Mouse (Mus musculus) forebrain, embryonic 14.5 days (tissue): Measurements from ENCODE around the gene Zmynd19. TPM values are rescaled to one million over a fixed set of nuclear protein-coding genes. Genes with fewer than 3 reads are reported as not detected.
"Not testable (repeated sequence)": the region's sequence is repeated elsewhere in the genome, so short reads cannot be mapped to it uniquely, and the experiment has no call there.

Source experiments
- ATAC-seq: fragments of 200-750 bp; cut with Nextera tagmentation; 2 replicates; pipeline ENCODE4 v1.8.0; 2017; ENCODE audit warnings: mild to moderate bottlenecking, moderate library complexity
- DNase-seq: peaks from one replicate; pipeline ENCODE4 v3.0.0-alpha.2; 2015; ENCODE audit warnings: low spot score
- H3K27ac ChIP-seq: fragments of 300-500 bp; sonication (generic); 2 replicates; pipeline ENCODE4 v1.5.1; 2014; ENCODE audit warnings: low read depth, mild to moderate bottlenecking, control low read depth, low read length, moderate library complexity
- H3K27me3 ChIP-seq: fragments of 300-500 bp; sonication (generic); replicated peaks from 2 replicates; pipeline ENCODE4 v1.6.1; 2014; ENCODE audit warnings: low read length, control low read depth, mixed read lengths; ENCODE audit not compliant: control insufficient read depth, insufficient read depth
- H3K36me3 ChIP-seq: fragments of 300-500 bp; sonication (generic); 2 replicates; pipeline ENCODE4 v1.6.1; 2014; ENCODE audit warnings: low read length, control low read depth; ENCODE audit not compliant: control insufficient read depth, insufficient read depth
- H3K4me1 ChIP-seq: fragments of 300-500 bp; sonication (generic); 2 replicates; pipeline ENCODE4 v1.6.1; 2014; ENCODE audit warnings: antibody characterized with exemption, low read length, control low read depth; ENCODE audit not compliant: control insufficient read depth, insufficient read depth
- H3K4me2 ChIP-seq: fragments of 300-500 bp; sonication (generic); 2 replicates; pipeline ENCODE4 v1.6.1; 2014; ENCODE audit warnings: mild to moderate bottlenecking, control low read depth, low read length
- H3K4me3 ChIP-seq: fragments of 300-500 bp; sonication (generic); 2 replicates; pipeline ENCODE4 v1.5.1; 2014; ENCODE audit warnings: low read depth, low read length, control low read depth
- H3K9ac ChIP-seq: fragments of 300-500 bp; sonication (generic); 2 replicates; pipeline ENCODE4 v1.6.1; 2014; ENCODE audit warnings: mild to moderate bottlenecking, low read length, control low read depth, moderate library complexity
- H3K9me3 ChIP-seq: fragments of 300-500 bp; sonication (generic); replicated peaks from 2 replicates; pipeline ENCODE4 v1.6.1; 2016; ENCODE audit warnings: low read length, control low read depth, mixed read lengths; ENCODE audit not compliant: control insufficient read depth
- WGBS: fragments of 180-500 bp; shearing (Covaris S2); extraction: QIAGEN DNeasy Blood & Tissue Kit; methylation state at CpG from one replicate; pipeline ENCODE4 v1.1.7; 2014; 5-methylcytosine and 5-hydroxymethylcytosine counted together
- polyA plus RNA-seq: library from polyadenylated mRNA; unstranded; fragments of >200 nt; fragmentation: Nextera tagmentation; extraction: Ambion mirVana; gene quantifications from 2 replicates; pipeline ENCODE4 v1.2.1, GENCODE M21; 2014

The Zmynd19 gene
- polyA plus RNA-seq, 1 experiment from 2014 or later, result 8.6 TPM

GRCm38 (mm10) chr2:24962304-24963000 lies 12.9 kb downstream of the Zmynd19 start, which contains the start of gene Dph7:
TSS of gene Dph7 (plus strand) at chr2:24962400.
- peaks cover 55% of the 10 kb centered on the region for H3K36me3 ChIP-seq
- DNase-seq (peak; percentile 94), ATAC-seq (peak; percentile 97)
- peaks cover 6% of the 10 kb centered on the region for H3K4me1 ChIP-seq
- no peaks in the 10 kb centered on the region for H3K9me3 ChIP-seq
- H3K27me3 ChIP-seq, result no peaks in the 10 kb centered on the region
- 0 out of 2 replicates have a peak within 1 kb of the TSS, but pooled peaks have one; percentile 9 for H3K27ac ChIP-seq
- peak within 1 kb of the TSS; percentile 90 for H3K9ac ChIP-seq
- peak within 1 kb of the TSS; percentile 78 for H3K4me2 ChIP-seq
- 1% methylated on average over 28 of the region's 28 CpGs for WGBS
- peak within 1 kb of the TSS; percentile 76 for H3K4me3 ChIP-seq

- Histone ChIP-seq H3K27ac (no peak overlapping the region), H3K4me3 (no peak overlapping the region), H3K4me2 (no peak overlapping the region), H3K27me3 (no peaks in the 10 kb centered on the region), H3K9ac (no peak overlapping the region), H3K9me3 (no peaks in the 10 kb centered on the region), H3K4me1 (peaks cover 7% of the 10 kb centered on the region), H3K36me3 (peaks cover 69% of the 10 kb centered on the region)
- no peak for DNase-seq
- ATAC-seq, result no peak
- 87% methylated on average over 4 of the region's 4 CpGs for whole genome bisulfite sequencing
Observed at GRCm38 (mm10) chr2:24970386-24970785, 20.8 kb downstream of the Zmynd19 start.

GRCm38 (mm10) chr2:24974452-24974851 lies 24.9 kb downstream of the Zmynd19 start:
- Histone ChIP-seq H3K27ac (peak overlapping the region; percentile 85; the same call in 1 of the 2 replicates), H3K36me3 (peaks cover 37% of the 10 kb centered on the region), H3K4me3 (peak overlapping the region; percentile 62), H3K4me2 (peak overlapping the region; percentile 58), H3K9ac (peak overlapping the region; percentile 76), H3K4me1 (peaks cover 12% of the 10 kb centered on the region)
- DNase-seq, ATAC-seq, H3K27me3 ChIP-seq, H3K9me3 ChIP-seq: not testable (repeated sequence)
- under 1% methylated on average over 17 of the region's 17 CpGs for WGBS

- Histone ChIP-seq H3K36me3 (peaks cover 31% of the 10 kb centered on the region), H3K4me2 (peak within 1 kb of the TSS; percentile 79), H3K4me1 (peaks cover 12% of the 10 kb centered on the region), H3K4me3 (peak within 1 kb of the TSS; percentile 62), H3K27me3 (no peaks in the 10 kb centered on the region), H3K9me3 (no peaks in the 10 kb centered on the region), H3K9ac (peak within 1 kb of the TSS; percentile 78), H3K27ac (peak within 1 kb of the TSS; percentile 85)
- WGBS, result 0% methylated on average over 64 of the region's 64 CpGs
- ATAC-seq (peak; percentile 100), DNase-seq (peak; percentile 99)
Observed at GRCm38 (mm10) chr2:24974906-24975703, 25.5 kb downstream of the Zmynd19 start, which contains the start of gene Mrpl41. TSS of gene Mrpl41 (minus strand) at chr2:24975098.

- Histone ChIP-seq H3K36me3 (peaks cover 24% of the 10 kb centered on the region), H3K27ac (peak within 1 kb of the TSS; percentile 85), H3K9ac (peak within 1 kb of the TSS; percentile 78), H3K9me3 (no peaks in the 10 kb centered on the region), H3K4me2 (peak within 1 kb of the TSS; percentile 79), H3K4me1 (peaks cover 12% of the 10 kb centered on the region), H3K4me3 (peak within 1 kb of the TSS; percentile 62), H3K27me3 (no peaks in the 10 kb centered on the region)
- DNase-seq (peak; percentile 60), ATAC-seq (peak; percentile 33)
- 1% methylated on average over 16 of the region's 16 CpGs for WGBS
Observed at GRCm38 (mm10) chr2:24975704-24976297, 26.2 kb downstream of the Zmynd19 start, which contains the start of gene Pnpla7. TSS of gene Pnpla7 (plus strand) at chr2:24976033.

- Histone ChIP-seq H3K27me3 (no peaks in the 10 kb centered on the region), H3K4me3 (no peak overlapping the region), H3K27ac (no peak overlapping the region), H3K9ac (no peak overlapping the region), H3K36me3 (peaks cover 14% of the 10 kb centered on the region; the same call in 1 of the 2 replicates), H3K4me1 (peaks cover 12% of the 10 kb centered on the region), H3K4me2 (no peak overlapping the region), H3K9me3 (no peaks in the 10 kb centered on the region)
- 94% methylated on average over 5 of the region's 5 CpGs for WGBS
- ATAC-seq (no peak), DNase-seq (no peak)
Observed at GRCm38 (mm10) chr2:24976960-24977359, 27.4 kb downstream of the Zmynd19 start.

GRCm38 (mm10) chr2:24987762-24988161 lies 38.2 kb downstream of the Zmynd19 start:
- 53% methylated on average over 2 of the region's 2 CpGs for WGBS
- ATAC-seq (no peak), DNase-seq (no peak)
- Histone ChIP-seq H3K27me3 (no peaks in the 10 kb centered on the region), H3K9ac (no peak overlapping the region), H3K4me1 (no peaks in the 10 kb centered on the region), H3K4me2 (no peak overlapping the region), H3K4me3 (no peak overlapping the region), H3K9me3 (no peaks in the 10 kb centered on the region), H3K27ac (no peak overlapping the region), H3K36me3 (no peaks in the 10 kb centered on the region)

GRCm38 (mm10) chr2:24995332-24995731 lies 45.7 kb downstream of the Zmynd19 start:
- no peaks in the 10 kb centered on the region for H3K36me3 ChIP-seq
- H3K9ac ChIP-seq, result no peak overlapping the region
- H3K9me3 ChIP-seq, result no peaks in the 10 kb centered on the region
- no peak overlapping the region for H3K27ac ChIP-seq
- WGBS, result 93% methylated on average over 6 of the region's 6 CpGs
- H3K27me3 ChIP-seq, result no peaks in the 10 kb centered on the region
- H3K4me1 ChIP-seq, result no peaks in the 10 kb centered on the region
- no peak overlapping the region for H3K4me3 ChIP-seq
- H3K4me2 ChIP-seq, result no peak overlapping the region
- ATAC-seq, result no peak
- no peak for DNase-seq
